Mouse (Mus musculus) R1 (cell line): ENCODE data around the gene Slc1a2.

Experiments
- DNase-seq: peaks from one replicate; pipeline ENCODE4 v3.0.0-alpha.2; 2018; ENCODE audit warnings: low read depth, low spot score

Gene Slc1a2

GRCm38 (mm10) chr2:102658163-102658660, at the start of gene Slc1a2:
Slc1a2 (plus strand) TSS chr2:102658659.
- no peak for DNase-seq

GRCm38 (mm10) chr2:102610485-102610884, 48.0 kb upstream of the Slc1a2 start:
- DNase-seq: no peak

- no peak for DNase-seq
Observed at GRCm38 (mm10) chr2:102616637-102617036, 41.8 kb upstream of the Slc1a2 start.

- DNase-seq: no peak
Observed at GRCm38 (mm10) chr2:102620744-102621429, 37.6 kb upstream of the Slc1a2 start.

GRCm38 (mm10) chr2:102622176-102622575, 36.3 kb upstream of the Slc1a2 start:
- no peak for DNase-seq

GRCm38 (mm10) chr2:102622943-102623342, 35.5 kb upstream of the Slc1a2 start:
- DNase-seq: no peak

GRCm38 (mm10) chr2:102624538-102624937, 33.9 kb upstream of the Slc1a2 start:
- no peak for DNase-seq

- DNase-seq: no peak
Observed at GRCm38 (mm10) chr2:102632361-102632760, 26.1 kb upstream of the Slc1a2 start.

- no peak for DNase-seq
Observed at GRCm38 (mm10) chr2:102634010-102634409, 24.4 kb upstream of the Slc1a2 start.

- DNase-seq: no peak
Observed at GRCm38 (mm10) chr2:102635523-102636060, 22.9 kb upstream of the Slc1a2 start.

- no peak for DNase-seq
Observed at GRCm38 (mm10) chr2:102636116-102636600, 22.3 kb upstream of the Slc1a2 start.

- no peak for DNase-seq
Observed at GRCm38 (mm10) chr2:102638140-102638539, 20.3 kb upstream of the Slc1a2 start.

GRCm38 (mm10) chr2:102638690-102639089, 19.8 kb upstream of the Slc1a2 start:
- DNase-seq: no peak

- no peak for DNase-seq
Observed at GRCm38 (mm10) chr2:102648845-102649500, 9.5 kb upstream of the Slc1a2 start.

GRCm38 (mm10) chr2:102650322-102650721, 8.1 kb upstream of the Slc1a2 start:
- no peak for DNase-seq

- no peak for DNase-seq
Observed at GRCm38 (mm10) chr2:102655966-102656725, 2.3 kb upstream of the Slc1a2 start.

- no peak for DNase-seq
Observed at GRCm38 (mm10) chr2:102657726-102658125, 733 bp upstream of the Slc1a2 start.

- DNase-seq: peak; percentile 46
Observed at GRCm38 (mm10) chr2:102658661-102659520, 432 bp downstream of the Slc1a2 start.

- DNase-seq: peak; percentile 33
Observed at GRCm38 (mm10) chr2:102659521-102659830, 1.0 kb downstream of the Slc1a2 start.

GRCm38 (mm10) chr2:102661052-102661451, 2.6 kb downstream of the Slc1a2 start:
- no peak for DNase-seq

- no peak for DNase-seq
Observed at GRCm38 (mm10) chr2:102662911-102663310, 4.5 kb downstream of the Slc1a2 start.
